Mouse (Mus musculus) MEL (cell line): ENCODE results near the gene Srgap3. TPM values are rescaled to one million over a fixed set of nuclear protein-coding genes. Genes with fewer than 3 reads are reported as not detected.

Experiments
- DNase-seq: peaks from one replicate; pipeline ENCODE4 v3.0.0; 2011; ENCODE audit warnings: low read depth, low spot score
- H3K27ac ChIP-seq: 2 replicates; pipeline ENCODE4 v1.5.1; 2012; ENCODE audit warnings: low read depth, mild to moderate bottlenecking, control low read depth, low read length, moderate library complexity; ENCODE audit not compliant: control insufficient read depth
- H3K27me3 ChIP-seq, 2 experiments: fragments of 150-350 bp in 1 of 2; sonication (generic) in 1 of 2; 2 replicates each; pipeline ENCODE4 v1.6.1; 2012; ENCODE audit warnings: low read length in 2 of 2, mild to moderate bottlenecking in 2 of 2, improper control_type of control experiment in 1 of 2, moderate library complexity in 1 of 2; ENCODE audit not compliant: insufficient read depth in 2 of 2, control insufficient read depth in 1 of 2
- H3K36me3 ChIP-seq, 2 experiments: 2 replicates each; pipeline ENCODE4 v1.6.1; 2012 to 2014; ENCODE audit warnings: low read length in 2 of 2, improper control_type of control experiment in 1 of 2, inconsistent platforms in 1 of 2, mild to moderate bottlenecking in 1 of 2; ENCODE audit not compliant: insufficient read depth in 2 of 2, control insufficient read depth in 1 of 2
- H3K4me1 ChIP-seq, 2 experiments: fragments of 150-350 bp in 1 of 2; sonication (generic) in 1 of 2; 2 replicates each; pipeline ENCODE4 v1.6.1; 2012; ENCODE audit warnings: low read length in 2 of 2, improper control_type of control experiment in 1 of 2, mild to moderate bottlenecking in 1 of 2; ENCODE audit not compliant: insufficient read depth in 2 of 2, control insufficient read depth in 1 of 2
- H3K4me3 ChIP-seq, 2 experiments: fragments of 150-350 bp in 1 of 2; sonication (generic) in 1 of 2; 2 replicates each; pipeline ENCODE4 v1.5.1; 2012; ENCODE audit warnings: low read depth in 2 of 2, low read length in 2 of 2, mild to moderate bottlenecking in 2 of 2, moderate library complexity in 2 of 2, control low read depth in 1 of 2, improper control_type of control experiment in 1 of 2; ENCODE audit not compliant: control insufficient read depth in 1 of 2, insufficient read depth in 1 of 2
- H3K79me2 ChIP-seq: 2 replicates; pipeline ENCODE4 v1.6.1; 2012; ENCODE audit warnings: mild to moderate bottlenecking, low read length, moderate library complexity; ENCODE audit not compliant: control insufficient read depth, poor library complexity, insufficient read depth
- H3K9ac ChIP-seq: 2 replicates; pipeline ENCODE4 v1.6.1; 2012; ENCODE audit warnings: low read depth, mild to moderate bottlenecking, control low read depth, low read length, moderate library complexity; ENCODE audit not compliant: control insufficient read depth, poor library complexity, severe bottlenecking
- H3K9me3 ChIP-seq: fragments of 150-350 bp; sonication (generic); replicated peaks from 2 replicates; pipeline ENCODE4 v1.6.1; 2012; ENCODE audit warnings: mild to moderate bottlenecking, low read length, improper control_type of control experiment, moderate library complexity; ENCODE audit not compliant: insufficient read depth
- BHLHE40 ChIP-seq: IDR thresholded peaks from 2 replicates; pipeline ENCODE4 v1.6.1; 2012; ENCODE audit warnings: low read depth, mild to moderate bottlenecking, inconsistent platforms, low read length, improper control_type of control experiment, borderline replicate concordance
- CHD2 ChIP-seq: IDR thresholded peaks from 2 replicates; pipeline ENCODE4 v1.6.1; 2011; ENCODE audit warnings: low read length, improper control_type of control experiment
- ELF1 ChIP-seq: IDR thresholded peaks from 2 replicates; pipeline ENCODE4 v1.6.1; 2014; ENCODE audit warnings: low read depth, mild to moderate bottlenecking, inconsistent platforms, low read length, improper control_type of control experiment, moderate library complexity
- EP300 ChIP-seq, 2 experiments: IDR thresholded peaks; 2 replicates each; pipeline ENCODE4 v1.6.1; 2011; ENCODE audit warnings: improper control_type of control experiment in 2 of 2, low read length in 2 of 2, low read depth in 1 of 2, mild to moderate bottlenecking in 1 of 2
- ETS1 ChIP-seq: IDR thresholded peaks from 2 replicates; pipeline ENCODE4 v1.6.1; 2012; ENCODE audit warnings: low read depth, mild to moderate bottlenecking, inconsistent platforms, low read length, improper control_type of control experiment, moderate library complexity
- GABPA ChIP-seq: IDR thresholded peaks from 2 replicates; pipeline ENCODE4 v1.6.1; 2012; ENCODE audit warnings: low read depth, mild to moderate bottlenecking, inconsistent platforms, low read length, improper control_type of control experiment, moderate library complexity
- GATA1 ChIP-seq: IDR thresholded peaks from 2 replicates; pipeline ENCODE4 v1.6.1; 2011; ENCODE audit warnings: low read depth, low read length, improper control_type of control experiment
- HCFC1 ChIP-seq: IDR thresholded peaks from 2 replicates; pipeline ENCODE4 v1.6.1; 2012; ENCODE audit warnings: low read depth, mild to moderate bottlenecking, inconsistent platforms, low read length, improper control_type of control experiment, moderate library complexity
- JUND ChIP-seq: IDR thresholded peaks from 2 replicates; pipeline ENCODE4 v1.6.1; 2011; ENCODE audit warnings: low read depth, mild to moderate bottlenecking, improper control_type of control experiment, low read length
- KAT2A ChIP-seq: conservative IDR thresholded peaks from 2 replicates; pipeline ENCODE4 v1.6.1; 2012; ENCODE audit warnings: low read depth, low read length, improper control_type of control experiment, inconsistent platforms
- MAFK ChIP-seq: IDR thresholded peaks from 2 replicates; pipeline ENCODE4 v1.6.1; 2011; ENCODE audit warnings: low read depth, mild to moderate bottlenecking, low read length, improper control_type of control experiment, borderline replicate concordance
- MAZ ChIP-seq: IDR thresholded peaks from 2 replicates; pipeline ENCODE4 v1.6.1; 2012; ENCODE audit warnings: low read depth, mild to moderate bottlenecking, inconsistent platforms, low read length, improper control_type of control experiment
- MEF2A ChIP-seq: IDR thresholded peaks from 2 replicates; pipeline ENCODE4 v1.6.1; 2014; ENCODE audit warnings: low read depth, mild to moderate bottlenecking, inconsistent platforms, low read length, improper control_type of control experiment; ENCODE audit not compliant: poor library complexity, insufficient replicate concordance, severe bottlenecking; ENCODE audit errors: extremely low read depth
- MXI1 ChIP-seq: IDR thresholded peaks from 2 replicates; pipeline ENCODE4 v1.6.1; 2011; ENCODE audit warnings: mild to moderate bottlenecking, low read depth, low read length, improper control_type of control experiment
- MYB ChIP-seq: IDR thresholded peaks from 2 replicates; pipeline ENCODE4 v1.6.1; 2011; ENCODE audit warnings: mild to moderate bottlenecking, low read depth, low read length, improper control_type of control experiment
- MYC ChIP-seq: IDR thresholded peaks from 2 replicates; pipeline ENCODE4 v1.6.1; 2011; ENCODE audit warnings: low read depth, mild to moderate bottlenecking, low read length, improper control_type of control experiment, moderate library complexity
- NELFE ChIP-seq: IDR thresholded peaks from 2 replicates; pipeline ENCODE4 v1.6.1; 2011; ENCODE audit warnings: low read depth, low read length, improper control_type of control experiment
- NRF1 ChIP-seq: IDR thresholded peaks from 2 replicates; pipeline ENCODE4 v1.6.1; 2014; ENCODE audit warnings: low read depth, mild to moderate bottlenecking, inconsistent platforms, low read length, improper control_type of control experiment, moderate library complexity; ENCODE audit not compliant: poor library complexity, insufficient read depth, severe bottlenecking
- POLR2A ChIP-seq, 2 experiments: IDR thresholded peaks; 2 replicates each; pipeline ENCODE4 v1.6.1; 2011 to 2012; ENCODE audit warnings: low read length in 2 of 2, mild to moderate bottlenecking in 2 of 2, control low read depth in 1 of 2, improper control_type of control experiment in 1 of 2, low read depth in 1 of 2, moderate library complexity in 1 of 2; ENCODE audit not compliant: control insufficient read depth in 1 of 2, insufficient read depth in 1 of 2, poor library complexity in 1 of 2
- POLR2AphosphoS2 ChIP-seq: IDR thresholded peaks from 2 replicates; pipeline ENCODE4 v1.6.1; 2011; ENCODE audit warnings: low read length, improper control_type of control experiment
- POLR2AphosphoS5 ChIP-seq: IDR thresholded peaks from 2 replicates; pipeline ENCODE4 v1.6.1; 2012; ENCODE audit warnings: low read depth, borderline replicate concordance, mild to moderate bottlenecking, inconsistent platforms, low read length, moderate library complexity, mixed read lengths
- RAD21 ChIP-seq: IDR thresholded peaks from 2 replicates; pipeline ENCODE4 v1.6.1; 2011; ENCODE audit warnings: mild to moderate bottlenecking, low read depth, low read length, improper control_type of control experiment
- SIN3A ChIP-seq: IDR thresholded peaks from 2 replicates; pipeline ENCODE4 v1.6.1; 2012; ENCODE audit warnings: low read length, improper control_type of control experiment, inconsistent platforms
- SMC3 ChIP-seq: IDR thresholded peaks from 2 replicates; pipeline ENCODE4 v1.6.1; 2011; ENCODE audit warnings: low read depth, low read length, improper control_type of control experiment
- TAL1 ChIP-seq: IDR thresholded peaks from 2 replicates; pipeline ENCODE4 v1.6.1; 2012; ENCODE audit warnings: mild to moderate bottlenecking, inconsistent platforms, low read length, moderate library complexity, mixed read lengths
- TBP ChIP-seq: IDR thresholded peaks from 2 replicates; pipeline ENCODE4 v1.8.0; 2011; ENCODE audit warnings: low read depth, low read length, improper control_type of control experiment
- TCF12 ChIP-seq: IDR thresholded peaks from 2 replicates; pipeline ENCODE4 v1.6.1; 2014; ENCODE audit warnings: low read depth, mild to moderate bottlenecking, inconsistent platforms, low read length, improper control_type of control experiment, moderate library complexity
- USF1 ChIP-seq: IDR thresholded peaks from 2 replicates; pipeline ENCODE4 v1.6.1; 2014; ENCODE audit warnings: low read depth, mild to moderate bottlenecking, inconsistent platforms, low read length, improper control_type of control experiment, moderate library complexity
- USF2 ChIP-seq, 2 experiments: IDR thresholded peaks; 2 replicates each; pipeline ENCODE4 v1.6.1; 2011 to 2012; ENCODE audit warnings: improper control_type of control experiment in 2 of 2, low read length in 2 of 2, borderline replicate concordance in 1 of 2, inconsistent platforms in 1 of 2, low read depth in 1 of 2, mild to moderate bottlenecking in 1 of 2; ENCODE audit not compliant: insufficient read depth in 1 of 2
- ZKSCAN1 ChIP-seq: IDR thresholded peaks from 2 replicates; pipeline ENCODE4 v1.6.1; 2012; ENCODE audit warnings: low read depth, mild to moderate bottlenecking, inconsistent platforms, low read length, improper control_type of control experiment, moderate library complexity
- polyA plus RNA-seq, 2 experiments: library from polyadenylated mRNA; stranded (reverse) in 1 of 2; unstranded in 1 of 2; fragments of >175 nt in 1 of 2; fragments of >200 nt in 1 of 2; gene quantifications; 2 replicates each; pipeline versions ENCODE4 v1.2.1 to v1.2.4; 2012; ENCODE audit warnings: low replicate concordance in 2 of 2, low read depth in 1 of 2; ENCODE audit not compliant: insufficient read length in 2 of 2, insufficient read depth in 1 of 2, missing spikeins in 1 of 2
- total RNA-seq: library from RNA; depleted of rRNA; stranded (reverse); fragments of 300-350 nt; gene quantifications from 2 replicates; pipeline ENCODE4 v1.2.3, GENCODE M21; 2012

Gene Srgap3
- total and polyA plus RNA-seq, 3 experiments, result 0.31 to 0.75 TPM; not detected in 1

- no peaks in the 10 kb centered on the region for H3K27me3 ChIP-seq
- H3K27ac ChIP-seq, result no peak overlapping the region
- no peak overlapping the region for H3K9ac ChIP-seq
- peaks cover 2 to 12% of the 10 kb centered on the region in 2 experiments; a peak in 3 of 4 replicates for H3K4me1 ChIP-seq
- no peaks in the 10 kb centered on the region for H3K79me2 ChIP-seq
- H3K4me3 ChIP-seq, result no peak overlapping the region
- no peaks in the 10 kb centered on the region for H3K9me3 ChIP-seq
- peaks cover 0 to 2% of the 10 kb centered on the region in 2 experiments; a peak in 1 of 4 replicates for H3K36me3 ChIP-seq
- no peak for DNase-seq
- no peak for TF ChIP-seq TAL1
- no peak for TF ChIP-seq MYC
- TF ChIP-seq MAFK, result no peak
- TF ChIP-seq GATA1, result no peak
- no peak for TF ChIP-seq USF1
- no peak for TF ChIP-seq MAZ
- TF ChIP-seq BHLHE40, result no peak
- no peak for TF ChIP-seq RAD21
- TF ChIP-seq SMC3, result no peak
- no peak for TF ChIP-seq JUND
- no peak for TF ChIP-seq NRF1
- TF ChIP-seq ZKSCAN1, result no peak
- no peak for TF ChIP-seq KAT2A
- no peak for TF ChIP-seq MXI1
- TF ChIP-seq MEF2A, result no peak
- TF ChIP-seq USF2 (IDR thresholded peaks at IDR 0.05; ENCODE audit: borderline replicate concordance in 1 of 2, insufficient read depth in 1 of 2, low read depth in 1 of 2, low read length in 2 of 2), result no peak
- TF ChIP-seq MYB, result no peak
- TF ChIP-seq EP300 (IDR thresholded peaks at IDR 0.05; ENCODE audit: low read depth in 1 of 2, low read length in 2 of 2), result no peak
- TF ChIP-seq ETS1, result no peak
These were observed 14.5 kb downstream of the Srgap3 start for GRCm38 (mm10) chr6:112932611-112933010.

GRCm38 (mm10) chr6:112930011-112930451, 17.0 kb downstream of the Srgap3 start:
- no peaks in the 10 kb centered on the region for H3K27me3 ChIP-seq
- peaks cover 0 to 2% of the 10 kb centered on the region in 2 experiments; a peak in 1 of 4 replicates for H3K36me3 ChIP-seq
- H3K79me2 ChIP-seq, result no peaks in the 10 kb centered on the region
- H3K27ac ChIP-seq, result peak overlapping the region; percentile 33
- H3K4me1 ChIP-seq, result peaks cover 2 to 12% of the 10 kb centered on the region in 2 experiments; a peak in 3 of 4 replicates
- TF ChIP-seq POLR2AphosphoS5 (no peak), SIN3A (0 out of 2 replicates have a peak, but pooled peaks have one; percentile 7), GATA1 (peak; percentile 39; the same call in 1 of the 2 replicates), CHD2 (peak; percentile 89), TCF12 (no peak; the same call in 1 of the 2 replicates), EP300 (IDR thresholded peaks at IDR 0.05; ENCODE audit: low read depth in 1 of 2, low read length in 2 of 2) (no peak), ZKSCAN1 (no peak), POLR2A (IDR thresholded peaks at IDR 0.05; ENCODE audit: control insufficient read depth in 1 of 2, insufficient read depth in 1 of 2, low read depth in 1 of 2, low read length in 2 of 2, poor library complexity in 1 of 2) (peak in 1 of 2 experiments; percentile 74; a peak in 2 of 4 replicates), NELFE (peak; percentile 60), SMC3 (no peak), POLR2AphosphoS2 (0 out of 2 replicates have a peak, but pooled peaks have one; percentile 28), TBP (peak; percentile 75), ELF1 (peak; percentile 81), GABPA (no peak), TAL1 (no peak), HCFC1 (0 out of 2 replicates have a peak, but pooled peaks have one; percentile 35), USF1 (no peak)
- TF ChIP-seq, all 39 proteins: peak for 9
- Histone ChIP-seq H3K4me3 (peak overlapping the region; percentile 76 to 77), H3K9me3 (no peaks in the 10 kb centered on the region), H3K9ac (peak overlapping the region; percentile 65)
- peak; percentile 91 for DNase-seq
